Mouse (Mus musculus): ENCODE data around the gene Ifnar1. TPM values are rescaled to one million over a fixed set of nuclear protein-coding genes. Genes with fewer than 3 reads are reported as not detected.

Ifnar1 gene
- total RNA-seq, 2 experiments from 2014 or later: 54.3 to 54.5 TPM

GRCm38 (mm10) chr16:91555017-91555605 is 70.1 kb downstream of the Ifnar1 start:
- intact Hi-C loops (cut with DNase I): no loop called here
- DNase-seq (ENCODE audit: low spot score in 2 of 2): no peak

DNA sequence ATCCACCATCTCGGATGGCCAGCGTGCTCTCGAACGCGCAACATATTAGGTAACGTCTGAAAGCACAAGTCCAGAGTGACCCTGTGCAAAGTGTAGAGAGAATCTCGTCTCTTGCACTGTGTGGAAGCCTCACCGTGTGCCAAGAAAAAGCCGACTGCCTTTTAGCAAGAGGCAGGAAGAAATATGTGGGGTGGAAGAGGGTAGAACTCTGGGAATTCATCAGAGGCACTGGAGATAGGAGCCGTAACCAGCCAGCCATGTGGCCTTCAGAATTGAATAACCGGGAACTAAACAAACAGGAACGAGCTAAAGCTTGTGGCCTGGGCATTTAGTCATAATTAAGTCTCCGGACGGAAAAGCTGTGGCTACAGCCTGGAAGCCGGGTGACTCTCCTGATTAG is 71.6 kb downstream of the Ifnar1 start:
- intact Hi-C loops (cut with DNase I): no loop called here
- DNase-seq (ENCODE audit: low spot score in 2 of 2): no peak

Small RNA genes within 50 kb of the gene (microRNA-seq; reads per million reads assigned to microRNA genes)
- not detected for gene Mir6367

Other genes with a start within 250 kb of the Ifnar1 start
- gene Olig1, start 215.5 kb upstream of the Ifnar1 start, total RNA-seq (2021): 100 to 1,000 TPM in 1 of 2 experiments, 10 to 100 TPM in 1; 99.3 to 114 TPM
- 10 to 100 TPM; 19.4 to 25.1 TPM for gene Ifnar2, start 112.5 kb upstream of the Ifnar1 start, total RNA-seq (2021)
- gene Gm21970, start 93.5 kb upstream of the Ifnar1 start, total RNA-seq (2021): not detected
- 10 to 100 TPM in 1 of 2 experiments, 1 to 10 TPM in 1; 9.4 to 10.2 TPM for gene Il10rb, start 79.1 kb upstream of the Ifnar1 start, total RNA-seq (2021)
- 10 to 100 TPM; 33.6 to 39.8 TPM for gene Ifngr2, start 61.8 kb downstream of the Ifnar1 start, total RNA-seq (2021)
- 10 to 100 TPM; 90.7 to 92.5 TPM for gene Tmem50b, start 112.6 kb downstream of the Ifnar1 start, total RNA-seq (2021)
- 10 to 100 TPM in 1 of 2 experiments, 1 to 10 TPM in 1; 5.8 to 10.4 TPM for gene Dnajc28, start 133.8 kb downstream of the Ifnar1 start, total RNA-seq (2021)
- gene Gart, start 161.7 kb downstream of the Ifnar1 start, total RNA-seq (2021): 10 to 100 TPM; 50.0 to 50.8 TPM
- gene Son, start 162.3 kb downstream of the Ifnar1 start, total RNA-seq (2021): 100 to 1,000 TPM; 177 to 236 TPM
- 10 to 100 TPM; 23.3 to 26.3 TPM for gene Donson, start 203.5 kb downstream of the Ifnar1 start, total RNA-seq (2021)
- gene Cryzl1, start 243.7 kb downstream of the Ifnar1 start, total RNA-seq (2021): 100 to 1,000 TPM in 1 of 2 experiments, 10 to 100 TPM in 1; 95.0 to 105 TPM
- gene Itsn1, start 244.0 kb downstream of the Ifnar1 start, total RNA-seq (2021): 100 to 1,000 TPM; 126 to 146 TPM